Mouse (Mus musculus) lung, postnatal 0 days (tissue): ENCODE measurements around the gene Sco1.

Experiments used
- CTCF ChIP-seq: IDR thresholded peaks from 2 replicates; pipeline ENCODE4 v1.5.1; 2016; ENCODE audit warnings: antibody characterized with exemption, mild to moderate bottlenecking
- EP300 ChIP-seq: IDR thresholded peaks from 2 replicates; pipeline ENCODE4 v1.6.1; 2016; ENCODE audit warnings: antibody characterized with exemption, mild to moderate bottlenecking, control low read depth

DNA sequence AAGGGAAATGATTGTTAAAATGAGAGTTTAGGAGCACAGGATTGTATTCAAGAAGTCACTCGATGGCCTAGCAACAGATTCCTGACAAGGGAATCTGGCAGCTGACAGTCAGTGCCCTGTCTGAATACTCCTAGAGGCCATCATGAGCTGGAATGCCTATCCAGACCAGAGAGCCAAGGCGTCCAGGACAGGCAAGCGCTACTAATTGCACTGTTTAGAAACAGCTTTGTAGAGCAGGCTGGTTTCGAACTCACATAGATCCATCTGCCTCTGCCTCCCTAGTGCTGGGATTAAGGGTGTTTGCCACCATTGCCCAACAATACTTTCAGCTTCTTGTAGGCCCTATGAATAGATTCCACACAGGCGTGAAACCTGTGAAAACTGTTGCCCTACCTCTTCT is 61.8 kb downstream of the Sco1 start:
- no peak for TF ChIP-seq CTCF
- no peak for TF ChIP-seq EP300
